Mouse (Mus musculus) forebrain, embryonic 14.5 days (tissue): ENCODE measurements around the gene Pxn. TPM values are rescaled to one million over a fixed set of nuclear protein-coding genes. Genes with fewer than 3 reads are reported as not detected.
A peak's percentile ranks its signal among the peaks of the same experiment; 100 is the strongest.

Experiments used
- ATAC-seq: fragments of 200-750 bp; cut with Nextera tagmentation; 2 replicates; pipeline ENCODE4 v1.8.0; 2017; ENCODE audit warnings: mild to moderate bottlenecking, moderate library complexity
- DNase-seq: peaks from one replicate; pipeline ENCODE4 v3.0.0-alpha.2; 2015; ENCODE audit warnings: low spot score
- H3K27ac ChIP-seq: fragments of 300-500 bp; sonication (generic); 2 replicates; pipeline ENCODE4 v1.5.1; 2014; ENCODE audit warnings: low read depth, mild to moderate bottlenecking, control low read depth, low read length, moderate library complexity
- H3K27me3 ChIP-seq: fragments of 300-500 bp; sonication (generic); replicated peaks from 2 replicates; pipeline ENCODE4 v1.6.1; 2014; ENCODE audit warnings: low read length, control low read depth, mixed read lengths; ENCODE audit not compliant: control insufficient read depth, insufficient read depth
- H3K36me3 ChIP-seq: fragments of 300-500 bp; sonication (generic); 2 replicates; pipeline ENCODE4 v1.6.1; 2014; ENCODE audit warnings: low read length, control low read depth; ENCODE audit not compliant: control insufficient read depth, insufficient read depth
- H3K4me1 ChIP-seq: fragments of 300-500 bp; sonication (generic); 2 replicates; pipeline ENCODE4 v1.6.1; 2014; ENCODE audit warnings: antibody characterized with exemption, low read length, control low read depth; ENCODE audit not compliant: control insufficient read depth, insufficient read depth
- H3K4me2 ChIP-seq: fragments of 300-500 bp; sonication (generic); 2 replicates; pipeline ENCODE4 v1.6.1; 2014; ENCODE audit warnings: mild to moderate bottlenecking, control low read depth, low read length
- H3K4me3 ChIP-seq: fragments of 300-500 bp; sonication (generic); 2 replicates; pipeline ENCODE4 v1.5.1; 2014; ENCODE audit warnings: low read depth, low read length, control low read depth
- H3K9ac ChIP-seq: fragments of 300-500 bp; sonication (generic); 2 replicates; pipeline ENCODE4 v1.6.1; 2014; ENCODE audit warnings: mild to moderate bottlenecking, low read length, control low read depth, moderate library complexity
- H3K9me3 ChIP-seq: fragments of 300-500 bp; sonication (generic); replicated peaks from 2 replicates; pipeline ENCODE4 v1.6.1; 2016; ENCODE audit warnings: low read length, control low read depth, mixed read lengths; ENCODE audit not compliant: control insufficient read depth
- WGBS: fragments of 180-500 bp; shearing (Covaris S2); extraction: QIAGEN DNeasy Blood & Tissue Kit; methylation state at CpG from one replicate; pipeline ENCODE4 v1.1.7; 2014; 5-methylcytosine and 5-hydroxymethylcytosine counted together
- polyA plus RNA-seq: library from polyadenylated mRNA; unstranded; fragments of >200 nt; fragmentation: Nextera tagmentation; extraction: Ambion mirVana; gene quantifications from 2 replicates; pipeline ENCODE4 v1.2.1, GENCODE M21; 2014

The Pxn gene
- polyA plus RNA-seq, 1 experiment from 2014 or later: 7.5 TPM

DNA sequence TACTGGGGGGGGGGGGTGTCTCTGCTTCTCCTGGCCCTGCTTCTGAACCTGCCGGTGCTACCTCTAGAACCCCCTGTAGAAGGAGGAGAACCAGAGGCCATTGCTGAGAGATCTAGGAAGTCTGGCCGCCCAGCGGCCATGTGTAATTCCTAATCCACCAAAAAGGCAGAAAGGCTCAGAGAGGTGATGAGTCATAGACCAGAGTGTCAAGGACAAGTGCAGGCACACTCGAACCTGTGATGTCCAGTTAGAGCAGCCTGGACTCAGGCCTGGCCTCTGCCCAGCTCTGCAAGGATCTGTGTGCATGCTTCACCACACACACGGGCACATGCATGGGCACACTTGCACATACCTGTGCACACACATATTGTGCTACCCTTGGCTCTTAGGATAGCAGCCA, 21.7 kb downstream of the Pxn start:
- DNase-seq: no peak
- no peaks in the 10 kb centered on the region for H3K27me3 ChIP-seq
- H3K9ac ChIP-seq: no peak overlapping the region
- H3K4me1 ChIP-seq: peaks cover 13% of the 10 kb centered on the region
- no peak for ATAC-seq
- no peaks in the 10 kb centered on the region for H3K36me3 ChIP-seq
- H3K27ac ChIP-seq: no peak overlapping the region
- H3K9me3 ChIP-seq: no peaks in the 10 kb centered on the region
- WGBS: 87% methylated on average over 5 of the region's 5 CpGs
- no peak overlapping the region for H3K4me2 ChIP-seq
- no peak overlapping the region for H3K4me3 ChIP-seq

DNA sequence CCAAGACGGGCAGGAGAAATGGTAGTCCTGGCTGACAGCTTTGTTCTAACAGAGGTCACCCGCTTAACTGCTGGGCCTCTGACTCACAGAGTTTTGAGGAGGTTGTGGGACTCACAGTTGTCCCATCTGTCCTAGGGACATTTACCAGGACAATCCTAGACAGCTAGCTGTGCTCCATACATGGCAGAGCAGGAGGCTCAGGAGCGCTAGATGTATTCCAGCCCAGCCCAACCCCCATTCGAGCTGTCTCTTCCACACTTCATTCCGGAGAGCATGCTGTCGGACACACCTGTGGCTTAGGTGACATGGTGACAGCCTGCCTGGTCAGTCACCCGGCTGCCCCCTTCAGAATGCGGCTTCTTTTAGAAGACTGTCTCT, 22.9 kb downstream of the Pxn start:
- Histone ChIP-seq H3K4me2 (no peak overlapping the region), H3K4me1 (peaks cover 14% of the 10 kb centered on the region), H3K4me3 (no peak overlapping the region), H3K9me3 (no peaks in the 10 kb centered on the region), H3K36me3 (no peaks in the 10 kb centered on the region), H3K9ac (no peak overlapping the region), H3K27me3 (no peaks in the 10 kb centered on the region), H3K27ac (no peak overlapping the region)
- WGBS: 87% methylated on average over 8 of the region's 8 CpGs
- DNase-seq (no peak), ATAC-seq (no peak)

DNA sequence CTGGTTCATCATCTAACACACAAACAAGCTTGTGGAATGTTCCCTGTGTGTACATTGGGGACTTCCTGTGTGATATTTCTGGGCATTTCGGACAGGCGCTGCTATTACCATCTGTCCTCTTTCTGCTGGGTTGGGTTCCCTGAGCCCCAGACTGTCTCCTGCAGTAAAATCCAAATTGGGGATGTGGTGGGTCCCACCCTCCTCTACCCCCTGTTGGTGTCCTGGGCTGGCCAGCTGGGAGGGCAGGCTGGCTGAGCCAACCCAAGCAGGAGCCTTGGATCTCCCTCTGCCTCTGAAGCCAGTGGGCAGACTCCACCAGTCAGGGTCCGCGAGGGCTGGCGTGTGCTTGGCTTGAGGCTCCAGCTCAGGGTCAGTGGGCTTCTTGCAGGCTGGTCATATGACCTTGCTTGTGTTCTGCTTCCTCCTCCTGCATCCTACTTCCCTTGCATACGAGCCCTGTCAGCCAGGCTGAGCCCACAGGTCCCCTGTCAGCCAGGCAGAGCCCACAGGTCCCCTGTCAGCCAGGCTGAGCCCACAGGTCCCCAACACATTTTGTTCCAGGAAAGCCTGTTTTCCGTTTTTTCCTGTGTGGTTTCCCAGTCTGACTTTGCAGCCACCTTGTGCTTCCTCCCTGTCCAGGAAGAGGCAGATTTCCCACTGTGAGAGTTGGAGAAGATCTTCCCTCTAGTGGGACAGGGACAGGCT, 23.4 kb downstream of the Pxn start:
- WGBS: 80% methylated on average over 7 of the region's 7 CpGs
- 0 out of 2 replicates have a peak overlapping the region, but pooled peaks have one; percentile 14 for H3K27ac ChIP-seq
- H3K9me3 ChIP-seq: no peaks in the 10 kb centered on the region
- no peaks in the 10 kb centered on the region for H3K27me3 ChIP-seq
- H3K9ac ChIP-seq: no peak overlapping the region
- no peaks in the 10 kb centered on the region for H3K36me3 ChIP-seq
- no peak overlapping the region for H3K4me2 ChIP-seq
- peaks cover 15% of the 10 kb centered on the region for H3K4me1 ChIP-seq
- DNase-seq: no peak
- ATAC-seq: no peak
- H3K4me3 ChIP-seq: no peak overlapping the region

DNA sequence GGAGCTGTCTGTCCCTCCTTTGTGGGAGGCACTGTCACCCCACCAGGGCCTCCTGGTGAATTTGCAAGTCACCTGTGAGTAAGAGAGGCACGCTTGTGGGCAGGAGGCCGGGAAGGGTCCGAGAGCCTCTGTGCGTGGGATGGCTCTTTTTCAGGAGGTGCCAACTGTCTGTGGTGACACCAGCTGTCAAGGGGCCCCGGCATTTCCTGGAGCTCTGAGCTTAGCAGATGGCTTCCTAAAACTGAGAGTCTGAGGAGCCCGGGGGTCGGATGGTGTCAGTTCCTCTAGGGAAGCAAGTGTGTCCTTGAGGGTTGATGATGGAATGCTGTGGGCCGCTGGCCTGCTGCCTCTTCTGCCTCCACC, 24.0 kb downstream of the Pxn start:
- H3K27me3 ChIP-seq: no peaks in the 10 kb centered on the region
- no peak overlapping the region for H3K4me2 ChIP-seq
- no peak for ATAC-seq
- no peaks in the 10 kb centered on the region for H3K36me3 ChIP-seq
- no peak overlapping the region for H3K9ac ChIP-seq
- no peak overlapping the region for H3K27ac ChIP-seq
- DNase-seq: no peak
- H3K4me3 ChIP-seq: no peak overlapping the region
- peaks cover 15% of the 10 kb centered on the region for H3K4me1 ChIP-seq
- WGBS: 73% methylated on average over 8 of the region's 8 CpGs
- no peaks in the 10 kb centered on the region for H3K9me3 ChIP-seq

DNA sequence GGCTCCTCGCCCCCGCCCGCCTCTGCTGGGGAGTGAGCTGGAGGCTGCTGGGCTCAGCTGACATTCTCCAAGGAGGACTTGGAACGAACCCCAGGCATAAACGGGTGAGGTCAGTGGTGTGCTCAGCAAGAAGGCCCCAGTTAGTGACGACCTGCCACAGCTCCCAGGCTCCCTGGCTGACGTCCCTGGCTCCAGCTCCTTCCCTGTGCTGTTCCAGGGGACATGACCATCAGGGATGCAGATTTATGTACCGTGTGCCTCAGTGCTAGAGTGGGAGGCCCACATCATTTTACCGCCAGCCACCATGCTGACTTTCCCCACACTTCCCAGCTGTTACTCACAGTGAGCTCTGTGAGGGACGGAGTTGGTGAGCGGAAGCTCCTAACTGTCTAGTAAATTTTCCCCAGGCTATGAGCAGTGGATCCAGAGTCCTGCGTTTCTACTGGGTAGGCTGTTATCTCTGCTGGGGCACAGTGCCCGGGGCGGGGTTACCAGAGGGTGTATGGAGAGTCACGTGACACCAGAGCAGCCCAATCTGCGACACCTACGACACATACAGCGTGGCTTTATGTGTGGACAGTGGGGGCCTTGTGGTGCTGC, 25.3 kb downstream of the Pxn start:
- DNase-seq (peak; percentile 70), ATAC-seq (peak; percentile 62)
- Histone ChIP-seq H3K36me3 (no peaks in the 10 kb centered on the region), H3K4me3 (no peak overlapping the region), H3K27me3 (no peaks in the 10 kb centered on the region), H3K9ac (no peak overlapping the region), H3K4me2 (no peak overlapping the region), H3K9me3 (no peaks in the 10 kb centered on the region), H3K27ac (peak overlapping the region; percentile 50; the same call in 1 of the 2 replicates), H3K4me1 (peaks cover 15% of the 10 kb centered on the region)
- WGBS: 51% methylated on average over 18 of the region's 18 CpGs

DNA sequence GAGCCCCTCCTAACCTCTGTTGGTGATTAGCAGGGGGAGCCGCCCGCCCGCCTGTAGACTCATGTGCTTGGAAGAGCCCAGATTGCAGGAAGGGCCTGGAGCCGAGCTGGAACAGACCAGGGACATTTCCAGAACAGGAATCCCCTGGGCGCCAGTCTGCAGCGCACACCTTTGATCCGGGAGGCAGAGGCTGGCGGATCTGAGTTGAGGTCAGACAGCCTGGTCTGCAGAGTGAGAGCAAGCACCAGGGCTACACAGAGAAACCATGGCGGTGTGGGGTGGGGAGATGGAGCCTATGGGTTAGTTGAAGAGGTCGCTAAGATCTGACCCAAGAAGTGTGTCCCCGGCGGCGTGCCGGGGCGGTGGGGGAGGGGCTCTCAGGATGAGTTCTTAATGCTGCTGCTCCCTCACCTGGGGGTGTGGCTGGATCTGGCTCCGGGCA, 27.8 kb downstream of the Pxn start:
- H3K4me3 ChIP-seq: no peak overlapping the region
- no peak overlapping the region for H3K27ac ChIP-seq
- ATAC-seq (no peak), DNase-seq (no peak)
- H3K4me2 ChIP-seq: no peak overlapping the region
- WGBS: 25% methylated on average over 16 of the region's 16 CpGs
- H3K9me3 ChIP-seq: no peaks in the 10 kb centered on the region
- peaks cover 19% of the 10 kb centered on the region for H3K4me1 ChIP-seq
- no peaks in the 10 kb centered on the region for H3K36me3 ChIP-seq
- 0 out of 2 replicates have a peak overlapping the region, but pooled peaks have one; percentile 17 for H3K9ac ChIP-seq
- H3K27me3 ChIP-seq: no peaks in the 10 kb centered on the region

DNA sequence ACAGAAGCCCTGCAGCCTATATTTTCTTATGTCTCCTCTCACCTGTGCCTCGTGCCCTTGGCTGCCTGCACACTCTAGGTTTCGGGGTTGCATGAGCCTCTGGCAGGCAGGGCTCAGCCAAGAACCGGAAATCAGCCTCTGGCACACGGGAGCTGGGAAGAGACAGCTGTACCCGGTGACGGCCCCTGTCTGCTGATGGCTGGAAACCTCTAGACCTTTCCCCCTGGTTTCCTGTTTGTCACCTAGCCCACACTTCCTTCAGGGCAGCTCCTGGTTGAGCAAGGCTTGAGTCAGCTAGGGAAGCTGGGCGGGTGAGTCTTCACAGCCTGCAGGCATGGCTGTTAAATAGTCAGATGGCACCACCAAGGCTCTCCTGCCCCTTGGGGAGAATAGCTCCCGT, 28.4 kb downstream of the Pxn start:
- H3K4me1 ChIP-seq: peaks cover 19% of the 10 kb centered on the region
- no peak overlapping the region for H3K9ac ChIP-seq
- H3K27ac ChIP-seq: no peak overlapping the region; the same call in 1 of the 2 replicates
- no peak overlapping the region for H3K4me3 ChIP-seq
- 65% methylated on average over 8 of the region's 8 CpGs for WGBS
- ATAC-seq (no peak), DNase-seq (no peak)
- no peaks in the 10 kb centered on the region for H3K9me3 ChIP-seq
- H3K4me2 ChIP-seq: no peak overlapping the region
- H3K36me3 ChIP-seq: no peaks in the 10 kb centered on the region
- no peaks in the 10 kb centered on the region for H3K27me3 ChIP-seq

DNA sequence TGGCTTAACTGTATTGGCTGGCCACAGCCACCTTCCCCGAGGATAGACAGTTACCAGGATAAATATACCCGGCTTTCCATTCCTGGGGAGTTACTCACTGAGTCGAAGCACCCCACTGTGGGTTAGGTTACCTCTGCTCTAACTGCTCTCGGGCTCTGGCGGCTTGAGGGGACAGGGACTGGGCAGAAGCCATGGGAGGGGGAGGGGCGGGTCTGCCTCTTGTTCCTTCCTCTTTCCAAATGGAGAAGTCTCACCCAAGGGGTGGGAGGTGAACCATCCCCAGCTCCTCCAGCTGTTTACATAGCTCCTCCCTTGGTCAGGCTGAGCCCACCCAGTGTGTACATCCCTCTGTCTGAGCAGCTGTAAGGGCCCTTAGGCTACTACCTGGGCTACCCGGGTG, 29.2 kb downstream of the Pxn start:
- H3K4me2 ChIP-seq: no peak overlapping the region
- H3K4me1 ChIP-seq: peaks cover 19% of the 10 kb centered on the region
- ATAC-seq: no peak
- H3K9ac ChIP-seq: no peak overlapping the region
- H3K27ac ChIP-seq: no peak overlapping the region
- DNase-seq: no peak
- H3K36me3 ChIP-seq: no peaks in the 10 kb centered on the region
- H3K27me3 ChIP-seq: no peaks in the 10 kb centered on the region
- H3K9me3 ChIP-seq: no peaks in the 10 kb centered on the region
- 34% methylated on average over 7 of the region's 7 CpGs for WGBS
- no peak overlapping the region for H3K4me3 ChIP-seq

DNA sequence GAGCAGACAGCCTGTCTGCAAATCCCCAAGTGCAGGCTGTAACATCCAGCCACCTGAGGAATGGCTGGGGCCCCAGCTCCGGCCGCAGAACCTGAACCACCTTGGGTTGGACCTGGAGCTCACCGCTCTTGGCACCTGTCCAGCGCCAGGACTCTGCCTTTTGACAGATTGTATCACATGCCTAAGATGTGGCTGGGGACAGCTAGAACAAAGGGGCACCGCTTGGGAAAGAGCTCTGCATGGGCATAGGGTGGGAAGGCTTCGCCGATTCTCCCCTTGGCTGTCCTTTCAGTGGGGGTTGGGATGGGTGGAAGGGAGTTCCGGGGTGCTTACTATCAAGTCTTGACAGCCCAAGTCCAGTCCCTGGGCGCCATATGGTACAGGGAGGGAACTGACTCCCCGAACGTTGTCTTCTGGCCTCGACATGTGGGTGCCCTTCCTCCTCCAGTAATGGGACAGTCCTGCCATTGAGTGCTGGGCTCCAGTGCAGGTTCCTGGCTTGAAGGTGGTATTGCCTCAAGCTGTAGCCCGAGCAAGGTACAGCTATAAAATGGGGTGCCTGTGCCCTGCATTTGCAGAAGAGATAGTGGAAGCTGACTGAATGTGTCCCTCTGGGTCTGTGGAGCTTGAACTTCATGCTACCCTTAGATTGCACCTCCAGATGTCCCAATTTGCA, 31.7 kb downstream of the Pxn start:
- Histone ChIP-seq H3K36me3 (no peaks in the 10 kb centered on the region), H3K4me3 (no peak overlapping the region), H3K4me1 (peaks cover 7% of the 10 kb centered on the region), H3K27ac (no peak overlapping the region), H3K27me3 (no peaks in the 10 kb centered on the region), H3K9me3 (no peaks in the 10 kb centered on the region), H3K4me2 (no peak overlapping the region), H3K9ac (no peak overlapping the region; the same call in 1 of the 2 replicates)
- ATAC-seq: no peak; the same call in 1 of the 2 replicates
- WGBS: 69% methylated on average over 13 of the region's 13 CpGs
- no peak for DNase-seq
